Mouse (Mus musculus) forebrain, embryonic 10.5 days (tissue): ENCODE results near the gene Gm21863. TPM values are rescaled to one million over a fixed set of nuclear protein-coding genes. Genes with fewer than 3 reads are reported as not detected.
"Not testable (repeated sequence)": the region's sequence is repeated elsewhere in the genome, so short reads cannot be mapped to it uniquely, and the experiment has no call there.

ENCODE experiments used
- DNase-seq: peaks from one replicate; pipeline ENCODE4 v3.0.0-alpha.2; 2017; ENCODE audit warnings: low spot score; ENCODE audit errors: extremely low spot score
- H3K27ac ChIP-seq: fragments of 300-500 bp; sonication (generic); 2 replicates; pipeline ENCODE4 v1.5.1; 2016; ENCODE audit warnings: mild to moderate bottlenecking
- H3K27me3 ChIP-seq: fragments of 300-500 bp; sonication (generic); 2 replicates; pipeline ENCODE4 v1.6.1; 2016; ENCODE audit warnings: mild to moderate bottlenecking; ENCODE audit not compliant: poor library complexity, severe bottlenecking
- H3K36me3 ChIP-seq: fragments of 300-500 bp; sonication (generic); replicated peaks from 2 replicates; pipeline ENCODE4 v1.6.1; 2016; ENCODE audit warnings: mild to moderate bottlenecking, moderate library complexity
- H3K4me1 ChIP-seq: fragments of 300-500 bp; sonication (generic); 2 replicates; pipeline ENCODE4 v1.6.1; 2016
- H3K4me3 ChIP-seq: fragments of 300-500 bp; sonication (generic); 2 replicates; pipeline ENCODE4 v1.5.1; 2016; ENCODE audit warnings: mild to moderate bottlenecking, moderate library complexity
- H3K9me3 ChIP-seq: fragments of 300-500 bp; sonication (generic); 2 replicates; pipeline ENCODE4 v1.6.1; 2016; ENCODE audit warnings: mild to moderate bottlenecking, moderate library complexity
- WGBS: fragments of 180-500 bp; shearing (Covaris S2); methylation state at CpG from one replicate; pipeline ENCODE4 v1.1.7; 2016; 5-methylcytosine and 5-hydroxymethylcytosine counted together
- polyA plus RNA-seq: library from polyadenylated mRNA; unstranded; fragments of >200 nt; fragmentation: Nextera tagmentation; extraction: Ambion mirVana; gene quantifications from 2 replicates; pipeline ENCODE4 v1.2.1, GENCODE M21; 2016

Gm21863 gene
- polyA plus RNA-seq: not detected in 2 replicates

DNA sequence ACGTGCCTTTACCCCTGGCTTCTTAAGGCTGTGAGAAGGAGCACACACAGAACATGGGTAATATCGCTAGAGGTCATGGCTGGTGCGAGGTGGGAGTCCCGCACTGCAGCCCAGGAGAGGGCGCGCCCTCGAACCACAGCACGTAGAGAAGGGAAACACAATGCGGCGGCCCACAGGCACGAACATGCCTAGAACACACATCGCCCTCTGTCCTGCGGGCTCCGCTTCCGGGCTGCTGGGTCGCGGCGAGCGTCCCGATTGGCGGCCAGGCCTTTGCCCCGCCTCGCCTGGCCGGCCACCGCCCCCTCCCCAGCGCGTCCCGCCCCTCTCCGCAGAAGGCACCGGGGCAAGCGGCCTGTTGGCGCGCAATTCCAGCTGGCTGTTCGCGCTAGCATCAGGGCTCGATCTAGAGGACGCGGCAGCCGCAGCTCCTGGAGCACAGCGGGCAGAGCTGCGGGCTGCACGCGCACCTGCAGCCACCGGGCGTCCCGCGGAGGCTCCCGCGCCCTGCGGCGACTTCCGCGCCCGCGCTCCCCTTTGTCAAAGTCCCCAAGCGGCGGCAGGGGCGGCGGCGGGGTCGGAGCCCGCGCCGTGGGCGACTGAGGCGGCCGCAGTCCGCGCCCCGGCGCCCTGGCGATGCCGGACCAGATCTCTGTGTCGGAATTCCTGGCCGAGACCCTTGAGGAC lies at the start of gene Gm21863:
Gene Gm21863, plus strand, starts transcription at position 637 of the 687 bp plus-strand sequence.
- H3K4me3 ChIP-seq: not testable (repeated sequence)

DNA sequence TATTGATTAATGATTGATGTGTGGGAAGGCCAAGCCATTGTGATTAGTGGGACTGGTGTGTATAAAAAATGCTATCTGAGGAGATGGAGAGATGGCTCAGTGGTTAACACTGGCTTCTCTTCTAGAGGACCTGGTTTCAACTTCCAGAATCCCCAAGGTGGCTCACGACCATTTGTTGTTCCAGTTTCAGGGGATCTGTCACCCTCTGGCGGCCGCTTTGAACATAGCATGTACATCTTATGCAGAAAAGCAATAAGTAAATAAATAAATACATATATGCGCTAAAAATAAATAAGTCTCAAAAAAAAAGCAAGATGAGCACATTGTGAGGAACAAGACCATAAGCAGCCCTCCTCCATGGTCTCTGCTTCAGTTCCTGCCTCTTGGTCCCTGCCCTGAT lies 26.3 kb upstream of the Gm21863 start:
- not testable (repeated sequence) for H3K4me3 ChIP-seq, H3K36me3 ChIP-seq, H3K27ac ChIP-seq, H3K27me3 ChIP-seq, DNase-seq, H3K4me1 ChIP-seq
- WGBS: 35% methylated on average over 4 of the region's 4 CpGs
- H3K9me3 ChIP-seq: peaks cover 59% of the 10 kb centered on the region

More for the DNA sequence above, at the start of gene Gm21863:
- peaks cover 50% of the 10 kb centered on the region for H3K9me3 ChIP-seq
- not testable (repeated sequence) for DNase-seq, H3K27ac ChIP-seq, H3K36me3 ChIP-seq, H3K27me3 ChIP-seq, H3K4me1 ChIP-seq
- 24% methylated on average over 72 of the region's 75 CpGs for WGBS
